Mouse (Mus musculus) forelimb bud, embryonic 11.5 days (tissue): ENCODE results near the gene Plppr4.
A peak's percentile ranks its signal among the peaks of the same experiment; 100 is the strongest.

Experiments
- DNase-seq: peaks from one replicate; pipeline ENCODE4 v3.0.0-alpha.2; 2012; ENCODE audit warnings: low read depth, low spot score

The Plppr4 gene

GRCm38 (mm10) chr3:117360528-117360927, at the start of gene Plppr4:
TSS of gene Plppr4 (minus strand) at chr3:117360876.
- DNase-seq, result no peak

GRCm38 (mm10) chr3:117405821-117406220, 45.1 kb upstream of the Plppr4 start:
- DNase-seq, result no peak

GRCm38 (mm10) chr3:117403740-117404139, 43.1 kb upstream of the Plppr4 start:
- DNase-seq, result no peak

GRCm38 (mm10) chr3:117366041-117366440, 5.4 kb upstream of the Plppr4 start:
- no peak for DNase-seq

GRCm38 (mm10) chr3:117359686-117360521, 772 bp downstream of the Plppr4 start:
- peak; percentile 37 for DNase-seq

GRCm38 (mm10) chr3:117358981-117359628, 1.6 kb downstream of the Plppr4 start:
- no peak for DNase-seq

GRCm38 (mm10) chr3:117357367-117357766, 3.3 kb downstream of the Plppr4 start:
- no peak for DNase-seq

GRCm38 (mm10) chr3:117353940-117354339, 6.7 kb downstream of the Plppr4 start:
- DNase-seq, result no peak

GRCm38 (mm10) chr3:117346351-117346750, 14.3 kb downstream of the Plppr4 start:
- DNase-seq, result no peak

- no peak for DNase-seq
These were observed 29.2 kb downstream of the Plppr4 start for GRCm38 (mm10) chr3:117331502-117331901.

- DNase-seq, result no peak
These were observed 31.2 kb downstream of the Plppr4 start for GRCm38 (mm10) chr3:117329485-117329884.

- DNase-seq, result no peak
These were observed 34.1 kb downstream of the Plppr4 start for GRCm38 (mm10) chr3:117326551-117326950.

GRCm38 (mm10) chr3:117319671-117320070, 41.0 kb downstream of the Plppr4 start:
- DNase-seq, result no peak

GRCm38 (mm10) chr3:117313339-117313738, 47.3 kb downstream of the Plppr4 start:
- no peak for DNase-seq

- no peak for DNase-seq
These were observed 48.6 kb downstream of the Plppr4 start for GRCm38 (mm10) chr3:117312097-117312496.

GRCm38 (mm10) chr3:117310801-117311368, 49.8 kb downstream of the Plppr4 start:
- no peak for DNase-seq

- DNase-seq, result no peak
These were observed 51.1 kb downstream of the Plppr4 start for GRCm38 (mm10) chr3:117309580-117309910.

- DNase-seq, result no peak
These were observed 51.6 kb downstream of the Plppr4 start for GRCm38 (mm10) chr3:117308895-117309579.

GRCm38 (mm10) chr3:117307555-117307954, 53.1 kb downstream of the Plppr4 start:
- DNase-seq, result no peak

GRCm38 (mm10) chr3:117304037-117304436, 56.6 kb downstream of the Plppr4 start:
- DNase-seq, result no peak

GRCm38 (mm10) chr3:117300735-117301271, 59.9 kb downstream of the Plppr4 start:
- DNase-seq, result no peak

- no peak for DNase-seq
These were observed 62.9 kb downstream of the Plppr4 start for GRCm38 (mm10) chr3:117297735-117298134.
